Mouse (Mus musculus): ENCODE data around the gene Fam213a. TPM values are rescaled to one million over a fixed set of nuclear protein-coding genes. Genes with fewer than 3 reads are reported as not detected.

Gene Fam213a
- polyA plus RNA-seq, 1 experiment: 3.2 TPM

- Histone ChIP-seq H3K4me3 (ENCODE audit: insufficient read depth, poor library complexity, severe bottlenecking) (no peak overlapping the region), H3K36me3 (ENCODE audit: control insufficient read depth, insufficient read depth) (no peaks in the 10 kb centered on the region), H3K79me2 (ENCODE audit: control insufficient read depth, insufficient read depth) (no peaks in the 10 kb centered on the region), H3K27me3 (ENCODE audit: control insufficient read depth, insufficient read depth, insufficient read length) (no peaks in the 10 kb centered on the region), H3K79me3 (ENCODE audit: low read depth) (no peaks in the 10 kb centered on the region), H3ac (ENCODE audit: control insufficient read depth, insufficient read length, low read depth) (no peak overlapping the region)
- TF ChIP-seq FOSL1 (IDR thresholded peaks at IDR 0.05; ENCODE audit: insufficient read depth, low read length, poor library complexity, severe bottlenecking) (no peak), CTCF (IDR thresholded peaks at IDR 0.05; ENCODE audit: control insufficient read depth, insufficient read depth, insufficient read length) (no peak), CEBPB (IDR thresholded peaks at IDR 0.05; ENCODE audit: low read depth) (no peak), MYOG (IDR thresholded peaks at IDR 0.05; ENCODE audit: control insufficient read depth, extremely low read depth, insufficient read length) (no peak), USF1 (IDR thresholded peaks at IDR 0.05; ENCODE audit: low read depth) (no peak), MAX (IDR thresholded peaks at IDR 0.05) (no peak), MYOD1 (IDR thresholded peaks at IDR 0.05; ENCODE audit: control insufficient read depth, insufficient read length, low read depth) (no peak)
Observed at GRCm38 (mm10) chr14:41008138-41008537, 5.5 kb downstream of the Fam213a start.

- TF ChIP-seq USF1 (IDR thresholded peaks at IDR 0.05; ENCODE audit: low read depth): no peak
- TF ChIP-seq FOSL1 (IDR thresholded peaks at IDR 0.05; ENCODE audit: insufficient read depth, low read length, poor library complexity, severe bottlenecking): no peak
- no peak for TF ChIP-seq MYOD1 (IDR thresholded peaks at IDR 0.05; ENCODE audit: control insufficient read depth, insufficient read length, low read depth)
- TF ChIP-seq MAX (IDR thresholded peaks at IDR 0.05): no peak
- no peak for TF ChIP-seq CEBPB (IDR thresholded peaks at IDR 0.05; ENCODE audit: low read depth)
- TF ChIP-seq CTCF (IDR thresholded peaks at IDR 0.05; ENCODE audit: control insufficient read depth, insufficient read depth, insufficient read length): no peak
- TF ChIP-seq MYOG (IDR thresholded peaks at IDR 0.05; ENCODE audit: control insufficient read depth, extremely low read depth, insufficient read length): no peak
- H3K36me3 ChIP-seq (ENCODE audit: control insufficient read depth, insufficient read depth): no peaks in the 10 kb centered on the region
- H3K79me3 ChIP-seq (ENCODE audit: low read depth): no peaks in the 10 kb centered on the region
- H3K27me3 ChIP-seq (ENCODE audit: control insufficient read depth, insufficient read depth, insufficient read length): no peaks in the 10 kb centered on the region
- no peak overlapping the region for H3K4me3 ChIP-seq (ENCODE audit: insufficient read depth, poor library complexity, severe bottlenecking)
- H3ac ChIP-seq (ENCODE audit: control insufficient read depth, insufficient read length, low read depth): no peak overlapping the region
- H3K79me2 ChIP-seq (ENCODE audit: control insufficient read depth, insufficient read depth): no peaks in the 10 kb centered on the region
Observed at GRCm38 (mm10) chr14:41007641-41008040, 5.9 kb downstream of the Fam213a start.

- TF ChIP-seq CEBPB (IDR thresholded peaks at IDR 0.05; ENCODE audit: low read depth) (no peak), MYOD1 (IDR thresholded peaks at IDR 0.05; ENCODE audit: control insufficient read depth, insufficient read length, low read depth) (no peak), FOSL1 (IDR thresholded peaks at IDR 0.05; ENCODE audit: insufficient read depth, low read length, poor library complexity, severe bottlenecking) (no peak), CTCF (IDR thresholded peaks at IDR 0.05; ENCODE audit: control insufficient read depth, insufficient read depth, insufficient read length) (no peak), MAX (IDR thresholded peaks at IDR 0.05) (no peak), USF1 (IDR thresholded peaks at IDR 0.05; ENCODE audit: low read depth) (no peak), MYOG (IDR thresholded peaks at IDR 0.05; ENCODE audit: control insufficient read depth, extremely low read depth, insufficient read length) (no peak)
- H3K79me2 ChIP-seq (ENCODE audit: control insufficient read depth, insufficient read depth): no peaks in the 10 kb centered on the region
- H3K36me3 ChIP-seq (ENCODE audit: control insufficient read depth, insufficient read depth): no peaks in the 10 kb centered on the region
- no peak overlapping the region for H3K4me3 ChIP-seq (ENCODE audit: insufficient read depth, poor library complexity, severe bottlenecking)
- no peaks in the 10 kb centered on the region for H3K27me3 ChIP-seq (ENCODE audit: control insufficient read depth, insufficient read depth, insufficient read length)
- no peak overlapping the region for H3ac ChIP-seq (ENCODE audit: control insufficient read depth, insufficient read length, low read depth)
- H3K79me3 ChIP-seq (ENCODE audit: low read depth): no peaks in the 10 kb centered on the region
Observed at GRCm38 (mm10) chr14:41006899-41007298, 6.7 kb downstream of the Fam213a start.

- no peaks in the 10 kb centered on the region for H3K36me3 ChIP-seq (ENCODE audit: control insufficient read depth, insufficient read depth)
- no peaks in the 10 kb centered on the region for H3K79me3 ChIP-seq (ENCODE audit: low read depth)
- H3K4me3 ChIP-seq (ENCODE audit: insufficient read depth, poor library complexity, severe bottlenecking): no peak overlapping the region
- no peak overlapping the region for H3ac ChIP-seq (ENCODE audit: control insufficient read depth, insufficient read length, low read depth)
- H3K79me2 ChIP-seq (ENCODE audit: control insufficient read depth, insufficient read depth): no peaks in the 10 kb centered on the region
- TF ChIP-seq USF1 (IDR thresholded peaks at IDR 0.05; ENCODE audit: low read depth) (no peak), MAX (IDR thresholded peaks at IDR 0.05) (no peak), CEBPB (IDR thresholded peaks at IDR 0.05; ENCODE audit: low read depth) (no peak), MYOD1 (IDR thresholded peaks at IDR 0.05; ENCODE audit: control insufficient read depth, insufficient read length, low read depth) (no peak), FOSL1 (IDR thresholded peaks at IDR 0.05; ENCODE audit: insufficient read depth, low read length, poor library complexity, severe bottlenecking) (no peak), MYOG (IDR thresholded peaks at IDR 0.05; ENCODE audit: control insufficient read depth, extremely low read depth, insufficient read length) (no peak), CTCF (IDR thresholded peaks at IDR 0.05; ENCODE audit: control insufficient read depth, insufficient read depth, insufficient read length) (no peak)
- H3K27me3 ChIP-seq (ENCODE audit: control insufficient read depth, insufficient read depth, insufficient read length): no peaks in the 10 kb centered on the region
Observed at GRCm38 (mm10) chr14:41006263-41006662, 7.3 kb downstream of the Fam213a start.

- no peaks in the 10 kb centered on the region for H3K27me3 ChIP-seq (ENCODE audit: control insufficient read depth, insufficient read depth, insufficient read length)
- TF ChIP-seq CEBPB (IDR thresholded peaks at IDR 0.05; ENCODE audit: low read depth) (no peak), USF1 (IDR thresholded peaks at IDR 0.05; ENCODE audit: low read depth) (no peak), CTCF (IDR thresholded peaks at IDR 0.05; ENCODE audit: control insufficient read depth, insufficient read depth, insufficient read length) (no peak), MAX (IDR thresholded peaks at IDR 0.05) (no peak), FOSL1 (IDR thresholded peaks at IDR 0.05; ENCODE audit: insufficient read depth, low read length, poor library complexity, severe bottlenecking) (no peak), MYOD1 (IDR thresholded peaks at IDR 0.05; ENCODE audit: control insufficient read depth, insufficient read length, low read depth) (no peak), MYOG (IDR thresholded peaks at IDR 0.05; ENCODE audit: control insufficient read depth, extremely low read depth, insufficient read length) (no peak)
- no peaks in the 10 kb centered on the region for H3K79me3 ChIP-seq (ENCODE audit: low read depth)
- no peak overlapping the region for H3ac ChIP-seq (ENCODE audit: control insufficient read depth, insufficient read length, low read depth)
- H3K4me3 ChIP-seq (ENCODE audit: insufficient read depth, poor library complexity, severe bottlenecking): no peak overlapping the region
- no peaks in the 10 kb centered on the region for H3K79me2 ChIP-seq (ENCODE audit: control insufficient read depth, insufficient read depth)
- H3K36me3 ChIP-seq (ENCODE audit: control insufficient read depth, insufficient read depth): no peaks in the 10 kb centered on the region
Observed at GRCm38 (mm10) chr14:41005716-41006115, 7.9 kb downstream of the Fam213a start.
